Mouse (Mus musculus): ENCODE measurements at regions not wholly inside any gene's neighbourhood (a gene's known extent, or its start where the extent isn't known, plus 50 kb on each side); places are given as distances from the start of the nearest gene placed in this dataset.

DNA sequence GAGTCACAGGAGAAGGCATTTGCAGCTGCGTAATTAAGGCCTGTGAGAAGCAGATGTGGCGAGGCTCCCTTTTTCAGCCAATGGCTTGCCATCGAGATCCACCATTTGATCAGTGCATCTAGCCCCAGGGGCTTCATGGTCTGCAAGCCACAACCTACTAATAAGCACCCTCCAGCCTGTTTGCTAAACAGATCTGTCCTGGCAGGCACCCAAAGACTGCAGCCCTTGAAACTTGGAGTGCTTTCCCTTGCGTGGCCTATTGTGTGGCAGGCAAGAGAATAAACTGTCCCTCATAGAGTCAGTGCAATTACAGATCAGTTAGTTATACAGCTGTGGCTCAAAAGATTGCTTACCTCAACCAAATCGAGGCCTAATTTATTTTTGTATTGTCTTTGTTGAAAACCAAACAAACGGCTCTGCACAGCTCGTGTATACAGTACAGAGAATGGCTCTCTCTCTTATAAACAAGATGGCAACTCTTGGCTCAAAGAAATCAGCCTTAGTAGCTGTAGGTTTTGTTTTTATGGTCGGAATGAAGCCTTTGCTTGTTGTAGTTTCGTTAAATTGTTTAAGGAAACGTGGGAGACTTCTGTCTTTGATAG, 195.9 kb upstream of the Satb2 start:
- DNase-seq (ENCODE audit: low spot score in 2 of 2) = no peak

DNA sequence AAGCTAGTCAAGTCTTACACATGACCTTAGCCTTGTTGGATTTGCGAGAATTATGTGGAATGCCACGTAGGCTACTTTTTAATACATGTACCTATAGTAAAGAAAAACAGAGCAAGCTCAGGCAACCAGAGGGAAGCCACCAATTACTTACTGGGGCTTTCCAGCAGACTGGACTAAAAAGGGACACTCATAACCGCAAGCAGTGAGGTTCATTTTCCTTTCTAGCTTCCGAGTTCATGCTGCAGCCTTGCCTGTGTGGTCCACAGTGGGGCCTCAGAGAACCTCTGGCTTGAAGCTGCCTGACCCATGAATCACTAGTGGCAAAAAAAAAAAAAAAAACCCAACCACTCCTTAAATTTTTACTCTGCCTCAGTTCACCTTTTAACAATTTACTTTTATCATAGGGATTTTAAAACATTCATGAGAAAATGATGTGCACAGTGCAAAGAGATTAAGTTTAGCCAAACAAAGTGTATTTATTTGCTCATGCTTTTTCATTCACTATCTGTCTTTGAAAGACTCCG, 188.6 kb upstream of the 1700066M21Rik start:
- no peak for DNase-seq (ENCODE audit: low spot score in 2 of 2)

DNA sequence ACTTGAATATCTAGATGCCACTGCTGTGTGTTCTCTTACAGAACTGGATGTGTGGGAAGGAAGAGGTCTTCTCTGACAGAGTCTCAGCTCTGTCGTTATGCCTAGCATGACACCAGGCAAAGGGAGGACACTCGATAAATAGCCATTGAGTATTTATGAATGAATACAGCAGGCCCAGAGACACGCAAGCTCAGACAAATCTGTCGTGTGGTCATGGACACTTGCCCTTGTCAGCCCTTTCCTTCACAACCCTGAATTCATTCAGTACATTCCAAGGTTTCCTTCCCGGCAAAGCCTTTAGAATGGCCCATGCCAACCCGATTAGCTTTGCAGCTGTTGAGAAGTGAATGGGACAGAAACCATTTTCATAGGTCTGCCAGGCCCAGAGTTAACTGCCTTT, 176.1 kb upstream of the 1700066M21Rik start:
- no peak for DNase-seq (ENCODE audit: low spot score in 2 of 2)

DNA sequence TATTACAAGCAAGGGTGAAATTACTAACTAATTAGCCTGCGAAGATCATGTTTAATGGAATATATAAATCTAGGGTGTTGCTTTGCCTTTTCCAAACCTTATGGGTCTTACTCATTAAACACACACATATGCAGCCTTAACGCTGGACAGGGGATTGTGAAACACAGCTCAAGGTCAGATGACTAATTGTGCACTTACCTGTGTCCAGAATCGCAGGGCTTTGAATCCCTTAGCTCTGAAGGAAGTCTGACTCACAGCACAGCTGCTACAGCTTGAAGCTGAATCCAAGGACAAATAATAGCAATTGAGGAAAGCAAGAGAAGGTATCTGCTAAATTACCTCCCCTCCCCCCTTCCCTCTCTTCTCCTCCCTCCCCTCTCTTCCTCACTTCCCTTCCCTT, 173.1 kb upstream of the 1700066M21Rik start:
- no peak for DNase-seq (ENCODE audit: low spot score in 2 of 2)

DNA sequence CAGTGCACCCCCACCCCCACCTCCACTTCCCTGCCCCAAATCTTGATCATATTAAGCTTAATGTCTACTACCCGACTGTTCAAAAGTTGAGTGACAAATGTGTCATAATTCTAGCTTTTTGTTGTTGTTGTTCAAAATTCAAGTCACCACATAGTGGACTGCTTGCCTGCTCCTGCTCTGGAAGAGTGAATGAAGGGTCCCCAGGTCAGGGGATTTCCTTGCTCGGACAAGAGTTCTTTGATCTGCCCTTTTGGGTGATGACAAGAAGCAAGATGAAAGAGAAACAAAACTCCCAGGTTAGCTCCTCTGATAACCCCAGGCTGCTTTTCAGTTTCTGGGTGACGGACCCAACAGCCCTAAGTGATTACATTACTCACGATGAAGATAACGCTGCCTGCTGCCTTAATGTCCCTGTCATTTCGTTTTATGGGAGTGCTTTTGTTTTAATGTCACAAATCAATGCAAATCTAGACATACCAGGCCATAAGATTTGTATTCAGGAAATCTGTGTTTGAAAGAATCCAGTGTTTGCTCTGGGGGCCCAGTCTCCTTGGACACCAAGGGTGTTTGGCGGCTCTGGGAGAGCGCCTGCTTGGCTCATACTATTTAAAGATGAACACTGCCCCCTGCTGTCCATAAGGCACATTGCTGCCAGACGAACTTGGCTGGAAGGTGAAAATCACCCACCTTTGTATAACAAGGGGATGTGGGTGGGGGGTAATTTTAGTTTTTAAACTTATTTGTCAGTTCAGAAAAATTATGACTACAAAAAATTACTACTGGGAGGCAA, 172.0 kb upstream of the 1700066M21Rik start:
- peak; percentile 5 to 21 for DNase-seq (ENCODE audit: low spot score in 2 of 2)

DNA sequence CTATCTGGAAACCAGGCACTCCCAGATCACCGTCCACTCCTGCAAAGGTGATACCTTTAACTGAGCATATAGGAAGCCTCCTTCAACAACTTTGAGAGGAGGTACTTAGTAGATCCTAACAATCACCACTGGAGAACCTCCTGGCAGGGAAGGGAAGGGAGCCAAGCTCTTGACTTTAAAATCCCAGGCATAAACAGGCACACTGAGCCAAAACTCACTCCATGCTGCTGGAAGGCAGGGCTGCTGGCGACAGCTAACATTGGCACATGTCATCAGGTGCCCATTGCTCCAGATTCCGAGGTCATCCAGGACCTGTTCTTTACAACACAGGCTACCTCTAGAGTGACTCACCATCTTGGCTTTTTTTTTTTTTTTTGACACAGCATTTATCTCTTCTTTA, 170.9 kb upstream of the 1700066M21Rik start:
- no peak for DNase-seq (ENCODE audit: low spot score in 2 of 2)

DNA sequence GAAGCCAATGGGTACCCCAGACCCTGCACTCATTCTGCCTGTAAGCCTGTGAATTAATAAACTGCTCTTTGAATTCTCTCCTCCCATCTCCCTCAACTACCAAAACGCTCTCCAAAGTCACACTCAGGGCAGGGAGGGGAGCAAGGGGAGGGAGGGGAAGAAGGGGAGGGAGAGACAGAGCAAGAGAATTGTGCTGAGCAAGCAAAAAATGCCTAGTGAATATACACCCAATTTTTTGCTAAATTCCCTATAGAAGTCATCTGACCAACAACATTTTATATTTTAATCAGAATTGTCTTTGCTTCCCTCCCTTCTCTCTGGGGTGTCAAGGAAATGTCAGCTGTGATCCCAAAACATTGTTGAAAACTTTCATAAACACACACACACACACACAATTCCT, 170.5 kb upstream of the 1700066M21Rik start:
- DNase-seq (ENCODE audit: low spot score in 2 of 2) = no peak

DNA sequence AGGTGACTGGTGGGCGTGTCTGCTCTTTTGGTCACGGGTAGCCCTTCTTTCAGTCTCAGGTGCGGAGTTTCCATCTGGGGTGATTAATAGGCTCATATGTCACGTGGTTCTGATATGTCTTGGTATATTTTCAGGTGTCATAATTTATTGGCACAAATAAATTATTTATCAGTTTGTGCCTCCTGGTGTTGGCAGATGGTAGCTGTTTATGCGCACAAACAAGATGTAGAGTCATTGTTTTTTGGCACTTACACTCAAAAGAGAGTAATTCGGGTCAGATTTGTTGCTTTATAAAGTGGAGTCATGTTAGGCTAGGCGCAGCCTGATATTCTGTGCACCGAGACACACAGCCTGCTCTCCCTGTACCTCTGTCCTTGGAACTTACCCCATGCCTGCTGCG, 169.0 kb upstream of the 1700066M21Rik start:
- DNase-seq (ENCODE audit: low spot score in 2 of 2) = no peak

DNA sequence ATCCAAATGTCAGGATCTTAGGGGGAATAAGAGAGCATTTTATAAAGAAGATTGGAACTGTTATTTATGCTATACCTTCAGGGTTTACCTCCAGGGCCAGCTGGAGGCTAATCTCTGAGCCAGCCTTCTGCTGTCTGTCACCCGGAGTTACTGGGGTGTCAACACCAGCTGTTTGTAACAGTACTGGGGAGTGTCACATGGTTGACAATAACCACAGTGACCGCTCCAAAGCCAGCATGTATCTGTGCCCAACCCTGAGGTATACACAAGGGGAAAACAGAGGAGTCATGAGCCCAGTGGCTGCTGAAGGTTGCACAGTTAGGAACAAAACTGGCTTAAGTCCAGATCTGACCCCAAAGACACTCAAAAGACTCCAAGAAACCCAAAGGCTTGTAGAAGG, 168.1 kb upstream of the 1700066M21Rik start:
- DNase-seq (ENCODE audit: low spot score in 2 of 2) = no peak

DNA sequence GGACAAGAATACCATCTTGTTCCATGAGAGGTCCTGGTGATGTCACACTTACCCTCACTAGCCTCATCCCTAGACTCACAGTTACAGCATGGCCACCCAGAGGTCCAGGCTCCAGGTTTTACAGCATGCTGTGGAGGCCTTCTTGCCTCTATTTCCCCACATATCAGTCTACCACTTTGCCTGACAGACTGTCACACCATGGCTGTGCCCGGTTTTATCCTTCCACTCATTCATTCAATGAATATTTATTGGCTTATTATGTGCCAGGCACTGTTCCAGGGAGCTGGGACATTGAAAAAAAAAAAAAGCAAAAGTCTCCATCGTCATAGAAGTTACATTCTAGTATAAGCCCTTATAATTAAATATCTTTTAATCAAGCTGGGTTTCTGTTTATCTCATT, 166.4 kb upstream of the 1700066M21Rik start:
- no peak for DNase-seq (ENCODE audit: low spot score in 2 of 2)

DNA sequence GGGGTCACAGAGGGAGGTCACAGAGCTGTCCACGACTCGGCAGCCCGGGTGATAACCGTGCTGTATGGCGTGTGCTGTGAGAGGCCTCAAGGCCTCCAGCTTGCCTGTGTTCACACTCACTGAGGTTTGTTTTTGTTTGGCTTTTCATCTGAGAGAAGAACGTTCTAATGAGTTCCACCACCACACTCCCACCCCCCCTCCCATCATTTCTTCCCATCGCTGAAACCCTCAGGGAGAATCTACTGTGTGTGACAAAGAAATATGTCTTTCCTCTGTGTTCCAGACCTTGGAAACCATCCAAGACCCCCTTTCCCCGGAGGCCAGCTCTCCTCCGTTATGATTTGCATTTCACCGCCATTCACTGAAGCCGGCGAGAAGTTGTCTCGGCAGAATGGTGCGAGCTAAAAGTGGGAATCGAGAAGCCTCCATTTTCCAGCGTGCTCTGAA, 164.0 kb upstream of the 1700066M21Rik start:
- no peak for DNase-seq (ENCODE audit: low spot score in 2 of 2)

DNA sequence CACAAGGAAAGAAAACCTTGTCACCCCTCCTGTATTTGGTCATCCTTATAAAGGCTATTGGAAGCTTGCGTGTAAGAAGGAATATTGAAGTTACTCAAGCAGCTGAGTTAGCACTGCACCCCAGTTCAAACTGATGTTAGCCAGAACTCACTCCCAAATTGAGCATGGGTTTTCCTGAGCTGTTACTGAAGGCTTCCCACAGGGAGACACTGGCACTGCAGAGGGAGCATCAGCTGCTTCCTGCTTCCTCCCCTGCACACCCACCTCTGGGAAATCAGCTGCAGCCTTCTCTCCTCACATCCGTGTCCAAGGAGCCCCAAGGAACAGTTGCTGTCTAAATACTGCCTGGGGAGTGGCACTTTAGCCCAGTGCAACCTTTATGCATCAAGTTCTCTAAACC, 163.2 kb upstream of the 1700066M21Rik start:
- DNase-seq (ENCODE audit: low spot score in 2 of 2) = no peak

DNA sequence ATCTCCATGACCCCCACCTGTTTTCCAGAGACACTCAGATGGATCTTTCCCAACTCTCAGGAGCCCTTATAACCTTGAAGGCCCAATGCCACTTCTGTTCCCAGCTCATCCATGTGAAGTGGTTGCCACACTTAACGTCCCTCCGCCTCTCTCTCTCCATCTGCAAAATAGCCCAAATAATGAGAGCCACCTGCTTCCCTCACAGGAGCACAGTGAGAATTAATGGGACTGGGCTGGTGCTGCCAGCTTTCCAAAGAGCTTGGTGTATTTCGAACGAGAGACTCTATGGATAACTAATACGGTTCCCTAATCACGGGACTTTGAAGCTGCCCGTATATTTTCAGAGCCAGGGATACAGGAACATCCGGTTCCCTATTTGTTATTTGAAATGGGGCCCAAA, 159.8 kb upstream of the 1700066M21Rik start:
- DNase-seq (ENCODE audit: low spot score in 2 of 2) = no peak

DNA sequence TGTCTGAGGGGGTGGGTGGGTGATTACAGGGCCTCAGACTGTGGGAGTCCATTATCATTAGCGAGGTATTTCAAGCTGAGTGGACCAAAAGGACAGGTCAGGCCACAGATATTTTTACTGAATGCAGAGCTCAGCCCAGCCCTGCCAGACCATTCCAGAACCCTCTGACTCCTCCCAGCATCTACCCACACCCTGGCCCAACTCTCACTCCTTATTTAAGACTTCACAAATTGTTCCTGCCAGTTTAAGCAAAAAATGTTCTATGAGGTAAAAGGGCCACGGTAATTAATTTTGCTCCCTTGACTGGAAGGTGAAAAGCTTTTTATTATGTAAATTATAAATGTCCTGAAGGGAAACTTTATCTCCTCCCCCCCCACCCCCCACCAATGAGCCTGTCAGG, 159.3 kb upstream of the 1700066M21Rik start:
- no peak for DNase-seq (ENCODE audit: low spot score in 2 of 2)

DNA sequence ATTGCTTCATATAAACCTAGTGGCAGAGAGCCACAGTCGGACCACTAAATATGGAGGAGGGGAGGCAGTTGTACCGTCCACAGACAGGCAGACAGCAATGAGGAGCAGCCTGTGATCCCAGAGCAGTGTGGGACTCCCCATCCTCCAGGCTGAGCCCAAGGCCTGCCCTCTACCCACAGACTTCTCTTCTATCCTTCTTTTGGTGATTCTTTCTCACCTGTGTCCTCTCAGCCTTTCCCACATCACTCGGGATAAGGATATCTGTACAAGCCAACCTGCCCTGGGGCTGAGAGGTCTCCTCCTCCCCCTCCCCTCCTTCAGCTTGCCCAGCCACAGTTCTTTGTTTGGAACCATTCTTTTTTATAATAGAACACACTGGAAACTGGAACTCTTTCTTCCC, 158.8 kb upstream of the 1700066M21Rik start:
- DNase-seq (ENCODE audit: low spot score in 2 of 2) = no peak

DNA sequence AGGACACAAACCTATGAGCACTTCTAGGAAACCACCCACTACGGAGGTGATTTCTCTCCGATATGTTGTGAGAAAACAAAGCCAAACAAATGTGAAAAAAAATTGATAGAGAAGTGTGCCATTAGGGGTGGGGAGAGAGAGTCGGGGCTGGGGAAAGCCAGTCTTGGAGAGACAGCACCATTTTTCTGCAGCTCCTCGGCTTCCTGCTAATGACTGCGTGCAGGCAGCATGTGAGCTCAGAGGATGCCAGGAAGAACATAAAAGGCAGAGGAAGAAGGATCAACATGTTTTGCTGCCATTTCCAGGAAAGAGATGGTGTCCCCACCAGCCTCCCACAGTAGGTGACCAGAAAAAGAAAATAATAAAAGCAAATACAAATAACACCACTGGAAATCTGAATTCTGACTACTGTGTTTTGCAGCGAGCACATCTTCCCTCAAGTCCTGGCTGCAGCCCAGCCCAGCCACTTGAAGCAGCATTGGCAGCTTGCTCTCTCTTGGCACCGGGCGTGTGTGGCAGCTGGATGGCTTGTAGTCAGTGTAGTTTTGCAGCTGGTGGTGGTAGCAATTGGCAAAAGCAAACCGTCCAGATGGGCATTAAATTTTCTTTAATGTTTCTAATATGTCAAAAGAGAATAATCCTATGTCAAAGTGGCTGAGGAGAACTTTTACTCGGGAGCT, 152.9 kb upstream of the 1700066M21Rik start:
- DNase-seq (ENCODE audit: low spot score in 2 of 2) = no peak

DNA sequence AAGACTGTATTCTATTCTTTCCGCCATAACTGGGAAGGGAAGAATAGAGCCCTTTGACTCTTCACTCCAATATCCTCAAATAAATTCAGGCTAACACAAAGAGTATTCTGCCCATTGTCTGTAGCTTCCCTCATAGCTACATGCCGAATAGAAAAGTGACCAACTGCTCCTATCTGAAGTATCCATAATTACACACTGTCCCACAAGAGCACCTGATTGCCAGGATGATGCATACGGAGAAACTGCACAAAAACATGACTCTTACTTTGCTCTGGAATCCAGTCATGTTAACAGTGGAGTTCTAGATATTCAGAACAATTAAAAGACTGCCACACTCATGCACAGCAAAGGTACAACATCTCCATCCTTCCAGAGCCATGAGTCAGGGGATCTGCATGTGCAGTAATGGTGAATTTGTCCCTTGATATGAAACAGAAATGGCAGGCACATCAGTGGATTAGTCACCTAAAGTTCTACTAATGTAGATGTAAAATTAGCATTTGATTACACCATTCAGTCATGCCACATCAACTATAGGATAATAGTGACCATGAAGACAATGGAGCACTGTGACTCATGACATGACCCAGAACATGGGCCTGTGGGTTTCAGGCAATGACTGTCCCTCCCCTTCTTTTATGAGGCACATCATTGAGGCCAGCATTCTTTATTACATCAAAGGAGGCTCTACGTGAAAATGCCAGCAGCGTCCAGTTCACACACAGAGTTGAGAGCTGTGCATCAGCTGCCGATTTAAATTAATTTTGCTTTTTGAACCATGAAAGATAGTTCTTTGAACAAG, 133.6 kb upstream of the 1700066M21Rik start:
- DNase-seq (ENCODE audit: low spot score in 2 of 2) = no peak

DNA sequence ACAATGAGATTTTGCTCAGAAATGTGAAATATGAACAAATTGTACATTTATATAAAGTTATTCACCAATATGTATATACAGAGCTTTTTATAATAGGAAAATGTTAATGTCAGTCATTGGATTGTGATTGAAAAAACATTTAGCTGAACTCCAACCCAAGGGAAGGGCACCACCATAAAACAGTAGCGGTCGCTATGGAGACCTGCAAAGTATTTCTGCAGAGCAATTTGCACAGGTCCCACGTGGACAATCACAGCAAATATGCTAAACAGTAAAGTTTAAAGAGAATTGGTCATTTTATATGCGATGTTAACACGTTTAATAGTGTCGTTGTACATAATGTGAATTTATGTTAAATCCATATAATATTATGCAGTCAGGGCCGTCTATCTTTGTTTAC, 117.8 kb upstream of the 1700066M21Rik start:
- DNase-seq (ENCODE audit: low spot score in 2 of 2) = no peak

DNA sequence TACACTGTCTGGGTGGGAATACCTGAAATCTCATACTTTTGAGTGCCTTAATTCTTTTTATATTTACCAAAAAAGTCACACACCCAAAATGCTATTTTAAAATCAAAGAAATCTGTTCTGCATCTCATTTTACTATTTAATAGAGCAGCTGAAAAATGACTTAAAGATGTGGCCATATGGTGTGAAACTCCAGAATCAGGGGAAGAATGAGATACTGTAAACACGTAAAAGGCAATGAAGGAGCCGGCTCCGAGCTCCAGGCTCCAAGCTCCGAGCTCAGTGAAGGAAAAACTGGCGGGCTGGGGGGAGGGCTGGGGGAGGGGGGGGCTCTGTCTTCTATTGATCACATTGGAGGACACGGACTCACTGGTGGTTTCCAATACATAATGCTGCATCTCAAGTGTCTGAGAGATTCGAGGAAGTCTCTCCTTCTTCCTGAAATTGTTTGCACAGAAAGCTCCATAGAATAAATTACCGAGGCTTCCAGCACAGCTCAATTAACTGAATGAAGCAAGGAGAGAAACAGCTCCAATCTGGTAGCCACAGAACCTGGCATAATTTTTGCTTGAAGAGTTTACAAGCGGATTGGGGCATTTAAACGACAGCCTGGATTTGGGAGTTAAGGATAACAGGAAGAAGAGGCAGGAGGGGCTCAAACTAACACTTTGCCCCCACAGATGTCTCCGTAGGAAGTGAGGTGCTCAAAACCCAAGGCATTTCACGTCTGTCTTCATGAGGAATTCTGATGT, 112.2 kb upstream of the 1700066M21Rik start:
- no peak for DNase-seq (ENCODE audit: low spot score in 2 of 2)

DNA sequence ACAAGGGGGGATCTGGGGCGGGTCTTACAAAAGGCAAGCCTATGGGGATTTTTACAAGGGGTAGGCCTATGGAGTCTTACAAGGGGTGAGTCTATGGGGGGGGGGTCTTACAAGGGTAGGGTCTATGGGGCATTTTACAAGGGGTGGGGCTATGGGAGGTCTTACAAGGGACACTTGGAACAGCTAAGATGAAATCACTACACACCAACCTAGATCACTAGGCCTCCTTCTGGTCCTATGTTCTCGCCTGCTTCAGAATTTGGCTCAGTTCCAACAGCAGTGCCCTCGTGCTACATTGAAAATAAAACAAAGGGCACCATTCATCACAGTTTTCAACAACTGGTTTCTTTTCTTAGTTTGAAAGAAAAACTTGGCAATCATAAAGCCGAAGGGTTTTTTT, 110.7 kb upstream of the 1700066M21Rik start:
- no peak for DNase-seq (ENCODE audit: low spot score in 2 of 2)

DNA sequence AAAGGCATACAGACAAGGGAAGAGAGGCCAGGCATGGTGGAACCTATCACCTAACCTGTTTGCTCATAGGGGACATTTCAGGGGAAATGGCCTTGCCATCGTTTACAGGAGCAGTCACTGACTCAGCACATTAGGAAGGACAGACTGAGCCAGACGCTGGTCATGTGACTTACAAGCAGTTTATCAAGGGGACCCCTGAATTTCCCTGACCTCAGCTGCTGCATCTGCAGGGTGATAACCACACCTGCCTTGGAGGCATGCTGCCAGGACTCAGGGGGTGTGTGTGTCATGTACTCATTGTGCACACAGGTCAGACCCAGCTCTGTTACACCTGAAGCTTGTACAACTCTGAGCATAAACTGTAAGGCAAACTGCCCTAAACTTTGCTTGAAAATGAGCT, 109.6 kb upstream of the 1700066M21Rik start:
- no peak for DNase-seq (ENCODE audit: low spot score in 2 of 2)
